Mouse (Mus musculus) heart, embryonic 14.5 days (tissue): ENCODE results near the gene Slc12a1. TPM values are rescaled to one million over a fixed set of nuclear protein-coding genes. Genes with fewer than 3 reads are reported as not detected.

Source experiments
- ATAC-seq: fragments of 200-750 bp; cut with Nextera tagmentation; 2 replicates; pipeline ENCODE4 v1.8.0; 2017; ENCODE audit warnings: low read depth, moderate TSS enrichment; ENCODE audit not compliant: insufficient number of reproducible peaks, insufficient read depth, low FRiP score
- H3K27ac ChIP-seq, 2 experiments: fragments of 200-500 bp in 1 of 2; fragments of 300-500 bp in 1 of 2; sonication (generic) in 1 of 2; replicated peaks in 1 of 2; 2 replicates each; pipeline ENCODE4 v1.5.1; 2012 to 2014; ENCODE audit warnings: low read depth in 2 of 2, low read length in 2 of 2, control low read depth in 1 of 2, mild to moderate bottlenecking in 1 of 2, mixed read lengths in 1 of 2; ENCODE audit not compliant: control insufficient read depth in 1 of 2, insufficient read depth in 1 of 2
- H3K27me3 ChIP-seq: fragments of 300-500 bp; sonication (generic); 2 replicates; pipeline ENCODE4 v1.6.1; 2014; ENCODE audit warnings: mild to moderate bottlenecking, low read length, control low read depth; ENCODE audit not compliant: control insufficient read depth, insufficient read depth
- H3K36me3 ChIP-seq: fragments of 300-500 bp; sonication (generic); 2 replicates; pipeline ENCODE4 v1.6.1; 2014; ENCODE audit warnings: mild to moderate bottlenecking, control low read depth, low read length, mixed read lengths; ENCODE audit not compliant: control insufficient read depth, insufficient read depth
- H3K4me1 ChIP-seq, 2 experiments: fragments of 200-500 bp in 1 of 2; fragments of 300-500 bp in 1 of 2; sonication (generic) in 1 of 2; 2 replicates each; pipeline ENCODE4 v1.6.1; 2012 to 2014; ENCODE audit warnings: low read length in 2 of 2, control low read depth in 1 of 2, mixed read lengths in 1 of 2; ENCODE audit not compliant: control insufficient read depth in 2 of 2, insufficient read depth in 2 of 2
- H3K4me2 ChIP-seq: fragments of 300-500 bp; sonication (generic); 2 replicates; pipeline ENCODE4 v1.6.1; 2014; ENCODE audit warnings: mild to moderate bottlenecking, low read length
- H3K4me3 ChIP-seq, 2 experiments: fragments of 200-500 bp in 1 of 2; fragments of 300-500 bp in 1 of 2; sonication (generic) in 1 of 2; 2 replicates each; pipeline ENCODE4 v1.5.1; 2012 to 2014; ENCODE audit warnings: low read length in 2 of 2, mild to moderate bottlenecking in 2 of 2, control low read depth in 1 of 2, low read depth in 1 of 2, moderate library complexity in 1 of 2; ENCODE audit not compliant: control insufficient read depth in 1 of 2, insufficient read depth in 1 of 2
- H3K9ac ChIP-seq: fragments of 300-500 bp; sonication (generic); 2 replicates; pipeline ENCODE4 v1.6.1; 2014; ENCODE audit warnings: mild to moderate bottlenecking, low read length
- H3K9me3 ChIP-seq: fragments of 300-500 bp; sonication (generic); 2 replicates; pipeline ENCODE4 v1.6.1; 2016; ENCODE audit warnings: low read length, control low read depth; ENCODE audit not compliant: control insufficient read depth
- WGBS: fragments of 180-500 bp; shearing (Covaris S2); extraction: QIAGEN DNeasy Blood & Tissue Kit; methylation state at CpG from one replicate; pipeline ENCODE4 v1.1.7; 2014; 5-methylcytosine and 5-hydroxymethylcytosine counted together
- polyA plus RNA-seq: library from polyadenylated mRNA; unstranded; fragments of >200 nt; fragmentation: Nextera tagmentation; extraction: Ambion mirVana; gene quantifications from 2 replicates; pipeline ENCODE4 v1.2.1, GENCODE M21; 2014

Slc12a1 gene
- polyA plus RNA-seq, 1 experiment from 2014 or later, result not detected

GRCm38 (mm10) chr2:125278474-125278873, 126.2 kb downstream of the Slc12a1 start:
- Histone ChIP-seq H3K36me3 (no peaks in the 10 kb centered on the region), H3K4me2 (no peak overlapping the region), H3K4me1 (peaks cover 0 to 4% of the 10 kb centered on the region in 2 experiments; a peak in 2 of 4 replicates), H3K9ac (no peak overlapping the region), H3K9me3 (no peaks in the 10 kb centered on the region), H3K4me3 (no peak overlapping the region), H3K27me3 (no peaks in the 10 kb centered on the region), H3K27ac (no peak overlapping the region)
- no peak for ATAC-seq
- WGBS, result 39% methylated on average over 7 of the region's 7 CpGs

Other genes starting within 250 kb of the Slc12a1 start
- gene Slc24a5, start 84.4 kb upstream of the Slc12a1 start, polyA plus RNA-seq, result 3.3 and 4.3 TPM in 2 replicates
- gene Myef2, start 28.8 kb upstream of the Slc12a1 start, polyA plus RNA-seq, result 65.6 and 66.4 TPM in 2 replicates
- not detected in 2 replicates for gene Ctxn2, start 15.8 kb upstream of the Slc12a1 start, polyA plus RNA-seq
- gene Dut, start 94.7 kb downstream of the Slc12a1 start, polyA plus RNA-seq, result 121 and 127 TPM in 2 replicates